Mouse (Mus musculus) right cerebral cortex, postnatal 10 days (tissue): ENCODE measurements around the gene Zcchc4.

Experiments used
- DNase-seq, 2 experiments: peaks; one replicate each; pipeline ENCODE4 v3.0.0; 2021; ENCODE audit warnings: low spot score in 2 of 2

The Zcchc4 gene

DNA sequence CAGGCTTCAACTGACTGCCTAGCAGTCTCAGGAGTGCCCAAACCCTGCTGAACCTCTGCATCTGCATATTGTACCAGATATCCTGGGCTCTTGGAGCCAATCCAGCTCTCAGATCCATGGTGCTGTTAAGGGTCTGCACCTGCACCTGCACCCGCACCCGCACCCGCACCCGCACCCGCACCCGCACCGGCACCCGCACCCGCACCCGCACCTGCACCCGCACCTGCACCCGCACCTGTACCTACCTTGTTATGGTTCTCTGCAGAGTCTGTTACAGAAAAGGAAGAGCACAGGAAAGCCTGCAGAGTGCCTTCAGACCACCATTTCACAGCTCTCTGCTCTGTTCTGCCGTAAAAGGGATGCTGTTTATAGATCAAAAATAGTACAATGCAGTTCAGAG, 96.8 kb downstream of the Zcchc4 start:
- no peak for DNase-seq
